Mouse (Mus musculus) right cerebral cortex, postnatal 14 days (tissue): ENCODE measurements at regions not wholly inside any gene's neighbourhood (a gene's known extent, or its start where the extent isn't known, plus 50 kb on each side); places are given as distances from the start of the nearest gene placed in this dataset.

ENCODE experiments used
- DNase-seq: peaks from one replicate; pipeline ENCODE4 v3.0.0; 2022

GRCm38 (mm10) chr3:64898610-64899009 lies 54.0 kb upstream of the Vmn2r7 start:
- no peak for DNase-seq

DNA sequence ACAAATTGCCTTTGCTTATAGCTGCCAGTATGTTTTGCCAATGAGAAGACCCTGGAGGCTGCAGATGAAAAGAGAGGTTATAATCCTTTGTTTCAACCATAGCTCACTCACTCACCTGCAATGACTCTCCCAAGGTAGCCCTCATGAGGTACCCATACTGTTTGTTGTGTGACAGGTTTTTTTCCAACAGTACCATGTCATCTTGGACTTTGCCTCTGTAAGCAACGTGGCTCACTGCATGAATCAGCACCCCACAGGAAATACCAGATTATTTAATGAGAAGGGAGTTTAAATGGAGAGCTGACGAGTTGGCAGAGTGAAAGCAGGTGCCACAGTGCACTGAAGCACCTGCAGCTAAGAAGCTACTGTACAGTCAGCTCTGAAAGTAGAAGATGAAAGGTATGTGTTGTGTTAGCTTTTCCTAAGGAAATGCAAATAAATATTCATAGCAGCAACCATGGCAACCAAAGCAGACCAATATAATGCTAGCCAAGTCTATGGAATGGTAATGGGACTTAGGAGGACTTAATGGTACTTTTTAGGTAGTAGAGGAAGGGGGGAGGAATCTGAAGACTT lies 56.8 kb upstream of the Vmn2r7 start:
- DNase-seq: no peak

GRCm38 (mm10) chr3:64949307-64949706 lies 104.7 kb upstream of the Vmn2r7 start:
- no peak for DNase-seq

DNA sequence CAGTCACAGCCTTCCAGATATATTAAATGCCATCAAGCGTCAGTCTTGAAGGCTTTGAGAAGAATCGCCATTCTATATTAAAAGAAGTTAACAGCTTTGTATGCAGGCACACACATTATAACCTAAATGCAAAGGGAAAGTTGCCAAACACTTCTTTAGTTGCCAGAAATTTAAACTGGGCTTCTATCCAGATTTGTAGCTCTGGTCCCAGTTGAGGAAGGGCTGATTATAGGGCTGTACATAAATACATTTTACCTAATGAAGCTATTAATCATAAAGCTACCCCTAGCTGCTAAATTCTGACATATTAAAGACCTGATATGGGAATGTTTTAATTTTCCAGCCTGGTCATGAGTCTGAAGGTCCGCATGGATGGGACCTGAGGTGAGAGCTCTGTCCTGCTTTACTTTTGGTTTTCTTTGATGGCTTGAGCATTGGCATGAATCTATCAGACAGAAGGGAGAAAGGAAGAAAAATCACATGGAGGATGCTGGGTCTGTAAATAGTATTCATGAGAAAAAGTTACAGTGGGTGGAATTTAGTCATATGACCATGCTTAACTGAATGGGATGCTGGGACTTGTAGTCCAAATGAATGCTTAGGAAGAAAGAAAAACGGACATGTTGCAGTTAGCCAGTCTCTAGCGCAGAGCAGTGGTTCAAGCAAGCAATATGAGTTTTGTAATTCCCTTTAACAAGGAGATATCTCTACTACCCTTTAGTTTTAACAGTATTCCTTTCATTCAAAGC lies 120.3 kb upstream of the Vmn2r7 start:
- DNase-seq: no peak

DNA sequence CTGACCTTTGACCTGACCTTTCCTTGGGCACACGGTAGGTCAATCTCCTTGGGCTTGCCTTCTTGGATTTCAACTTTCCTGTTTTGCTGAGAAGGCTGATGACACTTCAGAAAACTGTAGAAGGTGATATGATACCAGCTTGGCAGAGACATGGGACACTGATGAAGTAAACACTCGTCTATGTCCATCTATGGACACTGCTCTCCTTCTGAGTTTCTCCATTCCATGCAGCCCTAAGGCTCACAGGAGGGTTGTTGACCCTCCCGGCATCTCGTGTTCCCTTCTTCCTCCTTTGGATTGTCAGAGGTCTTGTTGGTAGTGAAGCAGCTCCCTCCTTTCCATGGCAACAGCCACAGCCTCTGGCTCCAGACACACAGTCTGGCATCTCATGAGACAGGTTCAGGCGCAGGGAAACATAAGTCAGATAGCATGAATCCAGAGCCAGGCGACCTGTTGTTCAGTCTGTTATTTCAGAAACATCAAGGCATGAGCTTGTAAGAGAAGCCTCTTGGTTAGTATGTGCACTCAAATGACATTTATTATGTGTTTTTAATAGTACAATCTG lies 120.9 kb upstream of the Vmn2r7 start:
- DNase-seq: no peak

DNA sequence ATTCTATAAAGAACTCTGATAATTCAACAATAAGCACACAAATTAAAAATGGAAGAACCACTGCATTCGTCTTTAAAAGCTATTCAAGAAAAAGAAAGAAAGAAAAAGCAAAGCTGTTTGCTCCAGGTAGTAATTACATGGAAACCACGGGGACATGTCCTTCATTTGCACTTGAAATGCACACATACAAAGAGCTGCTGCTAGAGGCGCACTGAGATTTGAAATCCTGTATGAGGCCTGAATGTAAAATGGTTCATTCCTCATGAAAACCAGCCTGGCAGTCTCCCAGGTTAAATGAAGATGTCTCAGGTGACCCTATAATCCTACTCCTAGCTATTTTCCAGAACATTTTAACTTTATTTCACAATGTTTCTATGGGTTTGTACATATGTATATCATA lies 123.7 kb upstream of the Vmn2r7 start:
- no peak for DNase-seq

DNA sequence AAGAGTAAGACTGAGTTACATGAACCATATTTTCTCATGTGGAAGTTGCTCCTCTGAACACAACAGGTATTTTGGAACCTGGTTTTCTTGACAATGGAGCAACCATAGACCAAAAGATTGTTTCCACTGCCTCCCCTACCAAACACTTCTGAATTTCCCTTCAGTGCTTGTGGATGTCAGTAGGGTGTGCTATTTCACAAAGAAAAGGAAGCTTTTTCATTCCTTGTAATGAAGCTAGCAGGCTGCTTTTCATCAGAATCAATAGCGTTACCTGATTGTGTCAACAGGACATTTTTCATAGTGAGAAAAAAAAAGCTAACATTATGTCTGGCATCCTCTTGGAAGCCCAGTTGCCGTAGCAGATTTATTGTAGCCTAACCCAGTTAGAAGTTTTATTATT lies 124.8 kb upstream of the Kcnab1 start:
- DNase-seq: no peak

DNA sequence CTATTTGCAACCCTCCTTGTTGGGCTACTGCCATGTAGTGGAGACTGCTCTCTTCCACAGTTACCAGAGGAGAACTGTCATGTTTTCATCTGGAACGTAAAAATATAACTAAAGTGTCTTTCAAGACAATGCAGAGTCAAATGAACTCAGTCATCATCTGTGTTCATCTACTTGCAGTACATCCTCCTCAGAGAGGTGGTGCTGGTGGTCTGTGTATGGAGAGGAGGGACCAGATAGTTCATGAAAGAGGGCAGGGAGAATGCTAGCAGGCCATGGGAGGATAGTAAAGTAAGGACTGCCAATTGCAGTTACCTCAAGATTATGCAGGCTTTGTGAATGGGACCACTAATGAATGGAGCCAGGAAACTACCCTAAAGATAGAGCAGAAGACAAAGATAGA lies 121.5 kb upstream of the Kcnab1 start:
- peak; percentile 13 for DNase-seq

DNA sequence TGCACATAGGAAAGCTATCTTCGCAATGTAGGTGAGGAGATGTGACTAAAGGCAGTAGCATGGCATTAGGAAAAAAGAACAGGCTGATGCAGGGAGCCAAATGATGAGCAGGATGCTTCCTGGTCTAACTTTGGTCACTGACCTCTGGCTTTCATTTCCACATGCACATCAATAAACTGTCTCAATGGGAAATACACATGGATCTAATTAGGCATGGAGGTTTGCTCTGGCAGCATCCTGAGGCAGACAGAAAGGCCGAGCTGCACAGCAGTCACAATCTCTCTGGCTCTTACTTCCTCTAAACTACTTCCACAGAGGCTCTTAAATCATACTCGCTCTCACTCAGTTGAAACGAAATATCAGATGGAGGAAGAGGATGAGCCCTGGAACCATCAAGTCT lies 112.7 kb upstream of the Kcnab1 start:
- DNase-seq: no peak

- no peak for DNase-seq
Measured at GRCm38 (mm10) chr3:64997552-64997951, 111.6 kb upstream of the Kcnab1 start.

- no peak for DNase-seq
Measured at GRCm38 (mm10) chr3:65001131-65001530, 108.1 kb upstream of the Kcnab1 start.

DNA sequence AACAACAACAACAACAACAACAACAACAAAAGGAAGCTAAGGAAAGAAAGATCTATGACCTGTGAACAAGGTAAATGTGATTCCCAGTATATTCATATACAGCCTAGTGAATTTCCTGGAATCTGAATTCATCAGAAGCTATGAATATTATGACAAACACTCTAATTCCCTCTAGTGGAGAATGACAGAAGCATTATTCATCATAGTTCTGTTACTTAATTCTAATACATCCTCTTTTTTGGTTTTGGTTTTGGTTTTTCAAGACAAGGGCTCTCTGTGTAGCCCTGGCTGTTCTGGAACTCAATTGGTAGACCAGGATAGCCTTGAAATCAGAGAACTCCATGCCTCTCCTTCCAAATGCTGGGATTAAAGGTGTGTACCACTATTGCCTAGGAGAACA lies 106.6 kb upstream of the Kcnab1 start:
- no peak for DNase-seq

- DNase-seq: no peak
Measured at GRCm38 (mm10) chr3:65006127-65006526, 103.1 kb upstream of the Kcnab1 start.

DNA sequence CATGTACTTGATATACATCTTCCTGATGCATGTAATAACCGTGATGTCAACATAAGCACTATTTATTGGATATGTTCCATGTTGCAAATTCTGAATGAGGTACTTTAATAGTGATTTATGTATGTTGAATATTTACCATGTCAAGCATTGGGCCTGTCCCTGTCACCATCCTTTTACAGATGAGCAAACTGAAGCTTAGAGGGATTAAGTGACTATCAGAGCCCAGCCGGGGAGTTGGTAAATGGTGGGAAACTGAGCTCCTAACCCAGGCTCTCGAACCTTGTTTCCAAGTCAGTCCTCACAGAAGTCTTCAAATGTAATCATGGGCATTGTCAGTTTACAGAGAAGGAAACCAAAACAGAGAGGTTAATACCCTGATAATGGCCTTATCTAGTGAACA lies 102.6 kb upstream of the Kcnab1 start:
- no peak for DNase-seq

- DNase-seq: no peak
Measured at GRCm38 (mm10) chr3:65023876-65024275, 85.3 kb upstream of the Kcnab1 start.

DNA sequence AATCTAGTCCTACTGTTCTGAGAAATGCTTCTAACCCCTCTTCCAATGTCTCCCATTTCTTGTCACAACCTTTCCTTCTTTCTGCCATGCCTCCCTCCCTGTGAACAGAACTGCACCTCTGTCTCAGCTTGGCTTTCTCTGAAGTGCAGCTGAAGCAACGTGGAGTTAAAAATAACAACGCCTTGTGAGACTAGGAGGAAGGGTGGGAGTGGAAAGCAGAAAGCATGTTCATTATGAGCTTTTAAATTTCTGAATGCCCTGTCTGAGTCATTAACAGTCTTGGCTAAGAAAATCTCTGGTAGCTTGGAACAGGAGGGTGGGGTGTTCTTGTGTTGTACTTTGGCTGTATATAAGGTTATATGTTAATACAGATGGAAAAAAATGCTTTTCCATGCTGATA lies 71.6 kb upstream of the Kcnab1 start:
- no peak for DNase-seq

DNA sequence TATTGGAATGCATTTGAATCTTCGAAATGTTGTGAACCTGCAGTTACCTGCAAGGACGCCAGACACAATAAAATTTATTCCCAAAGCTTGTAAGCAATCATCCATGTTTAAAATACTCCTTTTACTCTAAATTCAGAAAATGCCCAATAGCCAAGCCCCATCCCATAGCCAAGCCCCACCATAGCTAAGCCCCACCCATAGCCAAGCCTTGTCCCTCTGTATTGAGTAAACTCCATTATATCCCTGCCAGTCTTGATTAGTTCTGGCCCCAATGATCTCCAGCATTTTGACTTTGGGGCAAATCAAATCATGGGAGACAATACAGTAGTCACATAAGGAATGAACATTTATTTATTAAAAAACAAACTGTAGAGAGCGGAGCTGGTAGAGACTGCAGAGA lies 61.3 kb upstream of the Kcnab1 start:
- DNase-seq: no peak

DNA sequence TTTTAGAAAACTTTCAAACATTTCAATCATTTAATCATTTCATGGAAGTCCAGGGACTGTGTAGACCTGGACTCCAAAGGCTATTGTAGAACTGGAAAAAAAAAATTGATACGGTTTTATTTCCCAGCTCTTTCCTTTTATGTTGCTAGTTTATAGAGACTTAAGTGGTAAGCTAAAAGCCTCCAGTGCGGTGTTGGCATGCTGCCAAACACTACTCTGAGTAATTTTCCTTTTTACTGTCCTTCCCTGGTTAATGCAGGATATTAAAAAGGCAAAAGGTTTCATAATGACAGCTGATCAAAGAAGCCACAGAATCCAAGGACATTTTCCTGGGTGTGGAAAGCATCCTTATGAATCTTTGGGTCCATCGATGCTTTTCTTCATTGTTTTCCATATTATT lies 53.8 kb upstream of the Kcnab1 start:
- DNase-seq: no peak
